Mouse (Mus musculus): ENCODE measurements around the gene Glis3.

GRCm38 (mm10) chr19:28360884-28361283 is 319.0 kb downstream of the Glis3 start:
- TF ChIP-seq POLR2A (IDR thresholded peaks at IDR 0.05; ENCODE audit: borderline replicate concordance, extremely low read depth, low read depth, low read length) (no peak), CTCF (IDR thresholded peaks at IDR 0.05; ENCODE audit: insufficient read depth, low read length) (no peak)

Data from lung, adult 2 months (tissue).